Mouse (Mus musculus) liver, embryonic 14.5 days (tissue): ENCODE data around the gene Gm5150. TPM values are rescaled to one million over a fixed set of nuclear protein-coding genes. Genes with fewer than 3 reads are reported as not detected.
"Not testable (repeated sequence)": the region's sequence is repeated elsewhere in the genome, so short reads cannot be mapped to it uniquely, and the experiment has no call there.

Experiments
- ATAC-seq: fragments of 200-750 bp; cut with Nextera tagmentation; 2 replicates; pipeline ENCODE4 v1.8.0; 2017; ENCODE audit warnings: moderate number of reproducible peaks, mild to moderate bottlenecking, moderate library complexity; ENCODE audit not compliant: insufficient read depth
- DNase-seq, 3 experiments: peaks; one replicate each; pipeline ENCODE4 v3.0.0-alpha.2; 2012 to 2013; ENCODE audit warnings: low read depth in 3 of 3, low spot score in 3 of 3
- H3K27ac ChIP-seq: fragments of 300-500 bp; sonication (generic); 2 replicates; pipeline ENCODE4 v1.5.1; 2014; ENCODE audit warnings: moderate library complexity, mild to moderate bottlenecking, control low read depth, inconsistent platforms
- H3K27me3 ChIP-seq: fragments of 300-500 bp; sonication (generic); 2 replicates; pipeline ENCODE4 v1.6.1; 2014; ENCODE audit warnings: mild to moderate bottlenecking, low read length, moderate library complexity; ENCODE audit not compliant: control insufficient read depth, insufficient read depth
- H3K36me3 ChIP-seq: fragments of 300-500 bp; sonication (generic); replicated peaks from 2 replicates; pipeline ENCODE4 v1.6.1; 2014; ENCODE audit warnings: low read depth; ENCODE audit not compliant: control insufficient read depth, insufficient read depth
- H3K4me1 ChIP-seq, 2 experiments: fragments of 200-500 bp in 1 of 2; fragments of 300-500 bp in 1 of 2; sonication (generic) in 1 of 2; replicated peaks; 2 replicates each; pipeline ENCODE4 v1.6.1; 2012 to 2014; ENCODE audit warnings: antibody characterized with exemption in 1 of 2, inconsistent platforms in 1 of 2, low read length in 1 of 2; ENCODE audit not compliant: control insufficient read depth in 2 of 2, insufficient read depth in 2 of 2
- H3K4me2 ChIP-seq: fragments of 300-500 bp; sonication (generic); 2 replicates; pipeline ENCODE4 v1.6.1; 2014; ENCODE audit warnings: low read depth, mild to moderate bottlenecking, control low read depth, moderate library complexity
- H3K4me3 ChIP-seq, 2 experiments: fragments of 200-500 bp in 1 of 2; fragments of 300-500 bp in 1 of 2; sonication (generic) in 1 of 2; 2 replicates each; pipeline ENCODE4 v1.5.1; 2012 to 2014; ENCODE audit warnings: low read depth in 2 of 2, low read length in 2 of 2, mild to moderate bottlenecking in 2 of 2, control low read depth in 1 of 2, inconsistent platforms in 1 of 2, moderate library complexity in 1 of 2; ENCODE audit not compliant: insufficient read depth in 1 of 2
- H3K9ac ChIP-seq: fragments of 300-500 bp; sonication (generic); replicated peaks from 2 replicates; pipeline ENCODE4 v1.6.1; 2014; ENCODE audit warnings: mild to moderate bottlenecking, control low read depth, moderate library complexity
- H3K9me3 ChIP-seq: fragments of 300-500 bp; sonication (generic); 2 replicates; pipeline ENCODE4 v1.6.1; 2016; ENCODE audit warnings: low read length, mixed read lengths; ENCODE audit not compliant: control insufficient read depth
- CTCF ChIP-seq: IDR thresholded peaks from 2 replicates; pipeline ENCODE4 v1.5.1; 2016; ENCODE audit warnings: antibody characterized with exemption, low read depth, control low read depth
- EP300 ChIP-seq: IDR thresholded peaks from 2 replicates; pipeline ENCODE4 v1.6.1; 2016; ENCODE audit warnings: antibody characterized with exemption, low read depth
- WGBS: fragments of 180-500 bp; shearing (Covaris S2); extraction: QIAGEN DNeasy Blood & Tissue Kit; methylation state at CpG from one replicate; pipeline ENCODE4 v1.1.7; 2014; ENCODE audit not compliant: insufficient replicate concordance; 5-methylcytosine and 5-hydroxymethylcytosine counted together
- polyA plus RNA-seq, 2 experiments: library from polyadenylated mRNA; depleted of rRNA in 1 of 2; stranded (reverse) in 1 of 2; unstranded in 1 of 2; fragments of >200 nt; fragmentation: Nextera tagmentation in 1 of 2; extraction: Ambion mirVana in 1 of 2; gene quantifications; 2 replicates each; pipeline versions ENCODE4 v1.2.1 to v1.2.3; 2012 to 2014

Gm5150 gene
- polyA plus RNA-seq (2012; rRNA removed) (0.36 and 0.51 TPM in 2 replicates), polyA plus RNA-seq (2014; fragmentation: Nextera tagmentation; extraction: Ambion mirVana) (0.15 and 0.69 TPM in 2 replicates)

GRCm38 (mm10) chr3:16006215-16006614 is at the start of gene Gm5150:
Gene Gm5150, minus strand, starts transcription at chr3:16006437.
- DNase-seq (no peak), ATAC-seq (no peak)
- 67% methylated on average over 2 of the region's 2 CpGs for WGBS
- Histone ChIP-seq H3K4me2 (no peak within 1 kb of the TSS), H3K9ac (no peak within 1 kb of the TSS), H3K27ac (no peak within 1 kb of the TSS), H3K4me1 (no peaks in the 10 kb centered on the region), H3K36me3 (no peaks in the 10 kb centered on the region), H3K9me3 (no peaks in the 10 kb centered on the region), H3K4me3 (no peak within 1 kb of the TSS), H3K27me3 (no peaks in the 10 kb centered on the region)
- TF ChIP-seq CTCF: no peak
- no peak for TF ChIP-seq EP300

- H3K9me3 ChIP-seq, H3K4me2 ChIP-seq, H3K4me3 ChIP-seq, H3K36me3 ChIP-seq, H3K27me3 ChIP-seq, H3K4me1 ChIP-seq, ATAC-seq, DNase-seq, H3K9ac ChIP-seq, H3K27ac ChIP-seq: not testable (repeated sequence)
- WGBS: 62% methylated on average over 20 of the region's 20 CpGs
Observed at GRCm38 (mm10) chr3:16051736-16052135, 45.5 kb upstream of the Gm5150 start.

GRCm38 (mm10) chr3:16047288-16047687 is 41.1 kb upstream of the Gm5150 start:
- ATAC-seq: no peak
- Histone ChIP-seq H3K4me1 (no peaks in the 10 kb centered on the region), H3K4me3 (no peak overlapping the region), H3K36me3 (no peaks in the 10 kb centered on the region), H3K9ac (no peak overlapping the region), H3K9me3 (no peaks in the 10 kb centered on the region), H3K27ac (no peak overlapping the region), H3K4me2 (no peak overlapping the region), H3K27me3 (no peaks in the 10 kb centered on the region)
- WGBS: 31% methylated on average over 4 of the region's 4 CpGs
- DNase-seq: no peak
- no peak for TF ChIP-seq EP300
- TF ChIP-seq CTCF: no peak

- WGBS: 3% methylated on average over 1 of the region's 1 CpGs
- no peaks in the 10 kb centered on the region for H3K36me3 ChIP-seq
- H3K9ac ChIP-seq: no peak overlapping the region
- TF ChIP-seq EP300 (no peak), CTCF (peak; percentile 39; the same call in 1 of the 2 replicates)
- H3K9me3 ChIP-seq: no peaks in the 10 kb centered on the region
- ATAC-seq (no peak), DNase-seq (no peak)
- H3K4me1 ChIP-seq: no peaks in the 10 kb centered on the region
- no peak overlapping the region for H3K4me2 ChIP-seq
- H3K27ac ChIP-seq: no peak overlapping the region
- no peaks in the 10 kb centered on the region for H3K27me3 ChIP-seq
- H3K4me3 ChIP-seq: no peak overlapping the region
Observed at GRCm38 (mm10) chr3:16043315-16043714, 37.1 kb upstream of the Gm5150 start.

GRCm38 (mm10) chr3:16024988-16025387 is 18.8 kb upstream of the Gm5150 start:
- H3K27me3 ChIP-seq, H3K9me3 ChIP-seq, H3K36me3 ChIP-seq, H3K4me2 ChIP-seq, H3K27ac ChIP-seq, DNase-seq, H3K4me1 ChIP-seq, ATAC-seq, H3K9ac ChIP-seq, H3K4me3 ChIP-seq: not testable (repeated sequence)
- WGBS: 0% methylated on average over 4 of the region's 6 CpGs
- peak; percentile 54 for TF ChIP-seq CTCF
